Mouse (Mus musculus): ENCODE data around the gene Setdb1.

Gene Setdb1

GRCm38 (mm10) chr3:95290156-95290555 is 66.8 kb downstream of the Setdb1 start:
- DNase-seq, result no peak

GRCm38 (mm10) chr3:95289419-95289818 is 67.6 kb downstream of the Setdb1 start:
- no peak for DNase-seq

- DNase-seq, result no peak
These were observed 69.5 kb downstream of the Setdb1 start for GRCm38 (mm10) chr3:95287541-95287940.

- DNase-seq, result peak; percentile 20
These were observed 70.5 kb downstream of the Setdb1 start for GRCm38 (mm10) chr3:95286510-95286909.

GRCm38 (mm10) chr3:95286011-95286410 is 71.0 kb downstream of the Setdb1 start:
- no peak for DNase-seq

- DNase-seq, result no peak
These were observed 71.6 kb downstream of the Setdb1 start for GRCm38 (mm10) chr3:95285390-95285789.

GRCm38 (mm10) chr3:95284501-95285281 is 72.3 kb downstream of the Setdb1 start:
- no peak for DNase-seq

GRCm38 (mm10) chr3:95284062-95284461 is 72.9 kb downstream of the Setdb1 start:
- DNase-seq, result no peak

GRCm38 (mm10) chr3:95283589-95283941 is 73.4 kb downstream of the Setdb1 start:
- DNase-seq, result no peak

GRCm38 (mm10) chr3:95282865-95283588 is 74.0 kb downstream of the Setdb1 start:
- DNase-seq, result peak; percentile 82

GRCm38 (mm10) chr3:95282381-95282864 is 74.6 kb downstream of the Setdb1 start:
- DNase-seq, result peak; percentile 66

GRCm38 (mm10) chr3:95281216-95282126 is 75.5 kb downstream of the Setdb1 start, which contains the start of the genes Mindy1 and Prune1:
Mindy1 (plus strand) TSS chr3:95281345.
Prune1 (minus strand) TSS chr3:95282076.
- peak; percentile 99 for DNase-seq

GRCm38 (mm10) chr3:95280747-95281146 is 76.3 kb downstream of the Setdb1 start:
- DNase-seq, result peak; percentile 44

GRCm38 (mm10) chr3:95277149-95277551 is 79.9 kb downstream of the Setdb1 start:
- no peak for DNase-seq

GRCm38 (mm10) chr3:95276428-95276934 is 80.5 kb downstream of the Setdb1 start:
- DNase-seq, result no peak

GRCm38 (mm10) chr3:95275161-95275560 is 81.8 kb downstream of the Setdb1 start:
- DNase-seq, result no peak

- DNase-seq, result no peak
These were observed 82.5 kb downstream of the Setdb1 start for GRCm38 (mm10) chr3:95274453-95274852.
